Mouse (Mus musculus) heart, embryonic 16.5 days (tissue): ENCODE results near the gene Kif11. TPM values are rescaled to one million over a fixed set of nuclear protein-coding genes. Genes with fewer than 3 reads are reported as not detected.

Source experiments
- ATAC-seq: fragments of 200-750 bp; cut with Nextera tagmentation; replicated peaks from 2 replicates; pipeline ENCODE4 v1.8.0; 2017; ENCODE audit warnings: moderate number of reproducible peaks; ENCODE audit not compliant: insufficient read depth, low FRiP score; ENCODE audit errors: extremely low read depth
- H3K27ac ChIP-seq: fragments of 300-500 bp; sonication (generic); 2 replicates; pipeline ENCODE4 v1.5.1; 2014; ENCODE audit warnings: mild to moderate bottlenecking, low read length, control low read depth, moderate library complexity
- H3K27me3 ChIP-seq: fragments of 300-500 bp; sonication (generic); 2 replicates; pipeline ENCODE4 v1.6.1; 2014; ENCODE audit warnings: low read length, mixed read lengths; ENCODE audit not compliant: control insufficient read depth, insufficient read depth
- H3K36me3 ChIP-seq: fragments of 300-500 bp; sonication (generic); 2 replicates; pipeline ENCODE4 v1.6.1; 2014; ENCODE audit not compliant: control insufficient read depth, insufficient read depth
- H3K4me1 ChIP-seq: fragments of 300-500 bp; sonication (generic); 2 replicates; pipeline ENCODE4 v1.6.1; 2014; ENCODE audit warnings: low read length, mixed read lengths; ENCODE audit not compliant: control insufficient read depth, insufficient read depth
- H3K4me2 ChIP-seq: fragments of 300-500 bp; sonication (generic); 2 replicates; pipeline ENCODE4 v1.6.1; 2014; ENCODE audit warnings: low read depth, mild to moderate bottlenecking, control low read depth, low read length
- H3K4me3 ChIP-seq: fragments of 300-500 bp; sonication (generic); 2 replicates; pipeline ENCODE4 v1.5.1; 2014; ENCODE audit warnings: mild to moderate bottlenecking, control low read depth, low read length
- H3K9ac ChIP-seq: fragments of 300-500 bp; sonication (generic); 2 replicates; pipeline ENCODE4 v1.6.1; 2014; ENCODE audit warnings: low read length, control low read depth
- H3K9me3 ChIP-seq: fragments of 300-500 bp; sonication (generic); replicated peaks from 2 replicates; pipeline ENCODE4 v1.6.1; 2016; ENCODE audit warnings: low read length; ENCODE audit not compliant: control insufficient read depth
- WGBS: fragments of 180-500 bp; shearing (Covaris S2); extraction: QIAGEN DNeasy Blood & Tissue Kit; methylation state at CpG from one replicate; pipeline ENCODE4 v1.1.7; 2014; 5-methylcytosine and 5-hydroxymethylcytosine counted together
- polyA plus RNA-seq: library from polyadenylated mRNA; unstranded; fragments of >200 nt; fragmentation: Nextera tagmentation; extraction: Ambion mirVana; gene quantifications from 2 replicates; pipeline ENCODE4 v1.2.1, GENCODE M21; 2015

The Kif11 gene
- polyA plus RNA-seq, 1 experiment from 2014 or later, result 51.5 TPM

DNA sequence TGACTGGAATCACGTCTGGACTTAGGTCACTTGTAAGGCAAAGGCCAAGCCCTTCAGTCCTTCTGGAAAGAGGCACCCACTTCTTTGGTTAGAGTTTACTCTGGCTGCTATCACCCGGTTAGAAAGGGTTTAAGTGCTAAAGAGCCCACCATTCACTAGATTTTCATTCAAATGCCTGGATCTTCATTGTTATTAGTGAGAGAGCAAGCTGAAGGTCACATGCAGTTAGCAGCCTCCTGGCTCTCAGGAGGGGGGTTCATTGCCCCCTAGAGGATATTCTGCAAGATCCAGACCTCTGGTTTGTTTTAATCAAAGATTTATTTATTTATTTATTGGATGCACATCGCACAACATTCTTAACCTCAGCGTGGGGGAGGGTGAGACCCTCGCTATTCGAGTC, 24.7 kb downstream of the Kif11 start:
- Histone ChIP-seq H3K4me3 (no peak overlapping the region), H3K9ac (no peak overlapping the region), H3K36me3 (peaks cover 48% of the 10 kb centered on the region), H3K4me1 (no peaks in the 10 kb centered on the region), H3K4me2 (no peak overlapping the region), H3K27ac (no peak overlapping the region), H3K27me3 (no peaks in the 10 kb centered on the region), H3K9me3 (no peaks in the 10 kb centered on the region)
- 86% methylated on average over 6 of the region's 6 CpGs for WGBS
- no peak for ATAC-seq

DNA sequence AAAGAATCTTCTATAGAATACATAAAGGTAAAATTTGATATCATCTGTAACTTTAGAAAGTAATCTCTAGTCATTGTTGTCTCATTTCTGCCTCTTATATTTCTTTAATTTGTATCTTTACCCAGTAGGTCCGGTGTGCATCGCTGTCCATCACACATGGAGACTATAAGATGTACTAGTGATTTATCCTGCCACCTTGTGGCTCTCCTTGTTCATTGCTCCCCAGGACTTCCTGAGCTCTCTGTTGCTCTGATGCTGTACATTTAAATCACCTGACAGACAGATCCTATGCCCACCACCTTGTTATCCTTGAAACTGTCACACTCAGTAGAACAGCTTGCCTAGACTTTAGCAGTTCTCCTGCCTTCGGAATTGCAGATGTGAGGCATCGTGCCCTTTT, 42.1 kb downstream of the Kif11 start:
- Histone ChIP-seq H3K9me3 (no peaks in the 10 kb centered on the region), H3K4me1 (no peaks in the 10 kb centered on the region), H3K9ac (no peak overlapping the region), H3K36me3 (peaks cover 37% of the 10 kb centered on the region), H3K4me3 (no peak overlapping the region), H3K27ac (no peak overlapping the region), H3K27me3 (no peaks in the 10 kb centered on the region), H3K4me2 (no peak overlapping the region)
- 80% methylated on average over 4 of the region's 4 CpGs for WGBS
- ATAC-seq, result no peak

DNA sequence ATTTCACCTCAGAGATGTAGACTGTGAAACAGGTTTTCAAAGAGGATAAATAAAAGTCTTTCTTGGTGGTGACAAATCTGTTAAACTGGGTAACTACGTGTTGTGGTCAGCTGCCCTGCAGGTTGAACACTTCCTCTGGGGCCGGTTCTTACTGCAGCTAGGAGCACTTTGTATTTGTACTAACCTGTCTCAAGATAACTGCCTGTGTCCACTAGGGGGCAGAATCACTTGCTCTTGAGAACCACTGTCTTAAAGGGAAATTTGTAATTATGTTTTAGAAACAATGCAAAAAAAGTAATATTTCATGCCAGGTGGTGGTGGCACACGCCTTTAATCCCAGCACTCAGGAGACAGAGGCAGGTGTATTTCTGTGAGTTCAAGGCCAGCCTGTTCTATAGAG, 43.4 kb downstream of the Kif11 start:
- H3K27me3 ChIP-seq, result no peaks in the 10 kb centered on the region
- 41% methylated on average over 3 of the region's 3 CpGs for WGBS
- no peak overlapping the region for H3K9ac ChIP-seq
- no peaks in the 10 kb centered on the region for H3K4me1 ChIP-seq
- no peak overlapping the region for H3K27ac ChIP-seq
- no peaks in the 10 kb centered on the region for H3K9me3 ChIP-seq
- ATAC-seq, result no peak
- no peak overlapping the region for H3K4me3 ChIP-seq
- H3K36me3 ChIP-seq, result peaks cover 37% of the 10 kb centered on the region
- no peak overlapping the region for H3K4me2 ChIP-seq

DNA sequence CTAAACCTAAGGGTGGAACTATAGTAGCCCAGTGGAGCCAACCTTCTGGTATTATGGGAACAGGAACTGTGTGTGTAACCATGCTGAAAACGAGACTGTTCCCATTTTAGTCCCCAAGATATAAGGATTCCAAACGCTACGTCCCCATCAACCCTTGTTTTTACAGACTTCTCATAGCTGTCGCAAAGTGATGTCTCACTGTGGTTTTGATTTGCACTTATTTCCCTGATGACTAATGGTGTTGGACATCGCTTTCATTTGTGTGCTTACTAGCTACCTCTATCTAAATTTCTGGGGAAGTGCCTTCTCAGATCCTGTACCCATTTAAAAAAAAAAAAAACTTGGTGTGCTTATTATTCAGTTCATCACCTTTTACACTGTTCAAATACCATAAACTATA, 52.4 kb downstream of the Kif11 start:
- Histone ChIP-seq H3K4me2 (no peak overlapping the region), H3K36me3 (no peaks in the 10 kb centered on the region), H3K9ac (no peak overlapping the region), H3K9me3 (peaks cover 2% of the 10 kb centered on the region; the same call in 1 of the 2 replicates), H3K27ac (no peak overlapping the region), H3K4me3 (no peak overlapping the region), H3K27me3 (peaks cover 26% of the 10 kb centered on the region), H3K4me1 (no peaks in the 10 kb centered on the region; the same call in 1 of the 2 replicates)
- 76% methylated on average over 5 of the region's 5 CpGs for WGBS
- no peak for ATAC-seq

DNA sequence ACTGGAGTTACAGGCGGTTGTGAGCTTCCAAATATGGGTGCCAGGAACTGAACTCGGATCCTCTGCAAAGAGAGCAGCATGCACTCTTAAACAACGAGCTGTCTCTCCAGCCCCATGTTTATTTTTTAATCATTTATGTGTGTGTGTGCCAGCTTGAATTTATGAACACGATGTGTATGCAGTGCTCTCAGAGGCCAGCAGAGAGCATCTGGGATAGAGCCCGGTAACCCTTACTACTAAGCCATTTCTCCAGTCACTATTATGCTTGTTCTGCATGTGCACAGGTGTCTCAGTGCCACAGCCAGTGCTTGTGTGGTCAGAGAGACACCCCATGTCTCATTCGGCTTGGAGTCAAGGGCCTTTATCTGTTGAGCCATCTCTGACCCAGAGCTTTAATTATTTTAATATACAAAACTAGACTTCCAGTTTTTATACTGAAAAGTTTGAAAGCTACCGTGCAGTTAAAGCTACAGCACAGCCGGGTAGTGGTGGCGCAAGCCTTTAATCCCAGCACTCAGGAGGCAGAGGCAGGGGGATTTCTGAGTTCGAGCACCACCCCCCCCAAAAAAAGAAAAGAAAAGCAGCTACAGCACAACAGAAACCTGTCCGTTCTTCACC, 55.0 kb downstream of the Kif11 start:
- no peak overlapping the region for H3K4me3 ChIP-seq
- H3K9ac ChIP-seq, result no peak overlapping the region
- no peaks in the 10 kb centered on the region for H3K36me3 ChIP-seq
- no peak overlapping the region for H3K27ac ChIP-seq
- no peak overlapping the region for H3K4me2 ChIP-seq
- WGBS, result 90% methylated on average over 11 of the region's 11 CpGs
- H3K27me3 ChIP-seq, result peaks cover 46% of the 10 kb centered on the region
- H3K4me1 ChIP-seq, result peaks cover 3% of the 10 kb centered on the region; the same call in 1 of the 2 replicates
- no peak for ATAC-seq
- H3K9me3 ChIP-seq, result 0 out of 2 replicates have a peak, but pooled peaks cover 2% of the 10 kb centered on the region

DNA sequence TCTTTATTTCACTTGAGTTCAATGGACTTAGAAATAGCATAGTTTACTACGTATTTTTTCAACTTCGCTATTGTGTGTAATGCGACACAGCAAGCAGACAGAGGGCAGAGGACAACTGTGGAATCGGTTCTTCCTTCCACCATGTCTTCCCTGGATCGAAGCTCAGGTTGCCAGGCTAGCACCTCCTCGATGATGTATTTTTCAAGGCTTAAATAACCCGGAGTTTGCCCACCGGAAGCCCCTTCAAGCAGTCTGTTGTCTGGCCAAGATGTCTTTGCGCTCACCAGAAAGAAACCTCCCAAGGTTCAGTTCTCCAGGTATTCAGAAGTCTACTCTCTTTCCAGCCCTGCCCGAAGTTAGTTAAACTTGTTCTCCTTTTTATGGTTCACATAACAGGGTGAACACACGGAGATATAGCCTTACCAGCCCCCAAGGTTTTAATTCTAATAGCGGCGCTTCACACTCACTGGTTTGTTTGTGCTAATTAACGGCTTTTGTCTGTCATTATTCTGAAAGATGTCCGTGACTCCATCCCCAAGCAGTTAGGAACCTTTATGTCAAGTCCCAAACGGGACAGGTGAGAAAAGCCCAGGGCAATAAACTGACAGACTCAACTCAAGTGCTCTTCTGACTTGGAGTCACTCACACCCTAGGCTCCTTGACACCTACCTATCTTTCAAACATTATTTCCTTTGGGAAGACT, 56.8 kb downstream of the Kif11 start:
- 26% methylated on average over 16 of the region's 16 CpGs for WGBS
- Histone ChIP-seq H3K4me2 (peak overlapping the region; percentile 74; the same call in 1 of the 2 replicates), H3K4me1 (0 out of 2 replicates have a peak, but pooled peaks cover 3% of the 10 kb centered on the region), H3K4me3 (no peak overlapping the region; the same call in 1 of the 2 replicates), H3K27me3 (peaks cover 59% of the 10 kb centered on the region), H3K27ac (no peak overlapping the region), H3K9me3 (0 out of 2 replicates have a peak, but pooled peaks cover 2% of the 10 kb centered on the region), H3K9ac (no peak overlapping the region), H3K36me3 (no peaks in the 10 kb centered on the region)
- no peak for ATAC-seq

DNA sequence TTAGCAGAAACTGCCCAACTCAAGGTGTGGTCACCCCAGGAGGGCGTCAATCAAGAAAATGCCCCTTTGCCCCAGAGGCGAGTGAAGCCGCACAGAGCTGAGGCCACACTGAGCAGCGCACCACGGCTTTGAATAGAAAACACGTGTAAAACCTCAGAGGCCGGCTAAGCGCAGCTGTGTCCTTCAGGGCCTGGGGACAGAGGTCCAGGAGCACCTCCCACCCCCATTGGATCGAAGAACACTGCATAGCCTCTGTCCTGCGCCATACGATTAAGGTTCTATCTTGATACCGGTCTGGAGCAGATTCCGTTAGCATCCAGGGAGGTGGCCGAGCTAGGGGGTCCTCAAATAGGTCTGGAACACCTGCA, 57.7 kb downstream of the Kif11 start:
- Histone ChIP-seq H3K27me3 (peaks cover 60% of the 10 kb centered on the region), H3K4me3 (peak overlapping the region; percentile 57), H3K9me3 (0 out of 2 replicates have a peak, but pooled peaks cover 2% of the 10 kb centered on the region), H3K9ac (peak overlapping the region; percentile 63), H3K36me3 (no peaks in the 10 kb centered on the region), H3K4me2 (peak overlapping the region; percentile 74), H3K27ac (no peak overlapping the region), H3K4me1 (0 out of 2 replicates have a peak, but pooled peaks cover 3% of the 10 kb centered on the region)
- 2% methylated on average over 14 of the region's 14 CpGs for WGBS
- no peak for ATAC-seq

DNA sequence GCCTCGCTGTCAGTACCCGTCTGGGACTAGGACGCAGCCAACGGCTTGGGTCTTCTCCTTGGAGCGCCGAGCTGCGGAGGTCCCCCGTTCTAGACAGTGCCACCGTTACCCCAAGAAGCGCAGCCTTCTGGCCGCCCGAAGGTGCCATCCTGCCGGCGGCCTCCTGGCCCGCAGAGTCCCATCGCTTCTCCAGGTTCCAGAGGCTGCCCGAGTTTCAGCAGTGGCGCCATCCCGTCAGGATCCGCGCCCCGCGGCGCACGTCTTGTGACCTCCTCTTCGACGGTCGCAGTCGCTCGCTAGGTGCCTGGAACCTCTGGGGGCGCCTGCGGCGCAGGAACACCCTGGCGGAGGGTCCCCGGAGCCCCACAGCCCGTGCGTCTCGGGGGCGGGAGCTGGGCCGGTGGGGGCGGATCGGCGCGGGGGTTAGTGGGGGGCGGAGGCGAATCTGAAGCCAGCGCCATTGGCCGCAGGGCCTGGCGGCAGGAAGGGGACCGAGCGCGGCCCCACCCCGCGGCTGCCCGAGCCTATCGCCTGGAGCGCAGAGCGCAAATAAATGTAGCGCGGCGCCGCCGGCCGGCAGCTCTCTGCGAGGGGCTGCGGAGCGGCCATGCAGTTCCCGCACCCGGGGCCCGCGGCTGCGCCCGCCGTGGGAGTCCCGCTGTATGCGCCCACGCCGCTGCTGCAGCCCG, 58.2 kb downstream of the Kif11 start, which contains the start of gene Hhex:
Gene Hhex (plus strand): TSS at position 548 of the 689 bp plus-strand sequence.
- H3K4me1 ChIP-seq, result 0 out of 2 replicates have a peak, but pooled peaks cover 3% of the 10 kb centered on the region
- peak within 1 kb of the TSS; percentile 85 for H3K27ac ChIP-seq
- H3K9me3 ChIP-seq, result 0 out of 2 replicates have a peak, but pooled peaks cover 2% of the 10 kb centered on the region
- peak within 1 kb of the TSS; percentile 74 for H3K4me2 ChIP-seq
- peak; percentile 81 for ATAC-seq
- WGBS, result under 1% methylated on average over 65 of the region's 79 CpGs
- H3K27me3 ChIP-seq, result peaks cover 62% of the 10 kb centered on the region
- H3K9ac ChIP-seq, result peak within 1 kb of the TSS; percentile 63
- no peaks in the 10 kb centered on the region for H3K36me3 ChIP-seq
- peak within 1 kb of the TSS; percentile 57 for H3K4me3 ChIP-seq
